Mouse (Mus musculus): ENCODE measurements around the gene Krtap28-10.

GRCm38 (mm10) chr1:83014477-83014876 lies 27.8 kb downstream of the Krtap28-10 start:
- no peak for TF ChIP-seq NELFE (IDR thresholded peaks at IDR 0.05; ENCODE audit: low read depth, low read length)
- TF ChIP-seq RCOR1 (conservative IDR thresholded peaks at IDR 0.05; ENCODE audit: low read depth, low read length): no peak
- no peak for TF ChIP-seq CTCF (conservative IDR thresholded peaks at IDR 0.05 in 1 of 2, IDR thresholded peaks at IDR 0.05 in 1 of 2; ENCODE audit: low read depth in 2 of 2, low read length in 2 of 2)
- no peak for TF ChIP-seq SIN3A (IDR thresholded peaks at IDR 0.05; ENCODE audit: low read length)
- TF ChIP-seq POLR2A (IDR thresholded peaks at IDR 0.05; ENCODE audit: low read depth, low read length): no peak
- TF ChIP-seq MAZ (IDR thresholded peaks at IDR 0.05; ENCODE audit: low read depth, low read length): no peak
- no peak for TF ChIP-seq ZKSCAN1 (IDR thresholded peaks at IDR 0.05; ENCODE audit: borderline replicate concordance, low read depth, low read length)
- TF ChIP-seq MAFK (IDR thresholded peaks at IDR 0.05; ENCODE audit: insufficient replicate concordance, low read length): no peak
- TF ChIP-seq USF1 (IDR thresholded peaks at IDR 0.05; ENCODE audit: low read depth, low read length): no peak
- TF ChIP-seq NRF1 (IDR thresholded peaks at IDR 0.05; ENCODE audit: low read depth, low read length): no peak
- TF ChIP-seq MXI1 (IDR thresholded peaks at IDR 0.05; ENCODE audit: low read depth, low read length): no peak
